Mouse (Mus musculus) hindbrain, embryonic 14.5 days (tissue): ENCODE results near the gene Man1a. TPM values are rescaled to one million over a fixed set of nuclear protein-coding genes. Genes with fewer than 3 reads are reported as not detected.

Source experiments
- ATAC-seq: fragments of 200-750 bp; cut with Nextera tagmentation; 2 replicates; pipeline ENCODE4 v1.8.0; 2017; ENCODE audit warnings: moderate number of reproducible peaks, mild to moderate bottlenecking, moderate TSS enrichment, moderate library complexity; ENCODE audit not compliant: low FRiP score
- DNase-seq: peaks from one replicate; pipeline ENCODE4 v3.0.0-alpha.2; 2015; ENCODE audit warnings: low spot score
- H3K27ac ChIP-seq: fragments of 300-500 bp; sonication (generic); 2 replicates; pipeline ENCODE4 v1.5.1; 2014; ENCODE audit warnings: mild to moderate bottlenecking, moderate library complexity
- H3K27me3 ChIP-seq: fragments of 300-500 bp; sonication (generic); 2 replicates; pipeline ENCODE4 v1.6.1; 2014; ENCODE audit warnings: mild to moderate bottlenecking, low read length, mixed read lengths; ENCODE audit not compliant: control insufficient read depth, insufficient read depth
- H3K36me3 ChIP-seq: fragments of 300-500 bp; sonication (generic); replicated peaks from 2 replicates; pipeline ENCODE4 v1.6.1; 2014; ENCODE audit not compliant: control insufficient read depth, insufficient read depth
- H3K4me1 ChIP-seq: fragments of 300-500 bp; sonication (generic); replicated peaks from 2 replicates; pipeline ENCODE4 v1.6.1; 2014; ENCODE audit warnings: antibody characterized with exemption, low read length, mixed read lengths; ENCODE audit not compliant: control insufficient read depth, insufficient read depth
- H3K4me2 ChIP-seq: fragments of 300-500 bp; sonication (generic); replicated peaks from 2 replicates; pipeline ENCODE4 v1.6.1; 2014; ENCODE audit warnings: mild to moderate bottlenecking, moderate library complexity
- H3K4me3 ChIP-seq: fragments of 300-500 bp; sonication (generic); replicated peaks from 2 replicates; pipeline ENCODE4 v1.5.1; 2014; ENCODE audit warnings: mild to moderate bottlenecking, low read length
- H3K9ac ChIP-seq: fragments of 300-500 bp; sonication (generic); 2 replicates; pipeline ENCODE4 v1.6.1; 2014
- H3K9me3 ChIP-seq: fragments of 300-500 bp; sonication (generic); 2 replicates; pipeline ENCODE4 v1.6.1; 2016; ENCODE audit warnings: low read length; ENCODE audit not compliant: control insufficient read depth
- WGBS: fragments of 180-500 bp; shearing (Covaris S2); extraction: QIAGEN DNeasy Blood & Tissue Kit; methylation state at CpG from one replicate; pipeline ENCODE4 v1.1.7; 2014; 5-methylcytosine and 5-hydroxymethylcytosine counted together
- polyA plus RNA-seq: library from polyadenylated mRNA; unstranded; fragments of >200 nt; fragmentation: Nextera tagmentation; extraction: Ambion mirVana; gene quantifications from 2 replicates; pipeline ENCODE4 v1.2.1, GENCODE M21; 2014

Gene Man1a
- polyA plus RNA-seq, 1 experiment from 2014 or later = 7.9 TPM

GRCm38 (mm10) chr10:54006868-54007267 lies 69.5 kb downstream of the Man1a start:
- DNase-seq (no peak), ATAC-seq (no peak)
- Histone ChIP-seq H3K36me3 (no peaks in the 10 kb centered on the region), H3K4me3 (no peak overlapping the region), H3K27ac (no peak overlapping the region), H3K4me2 (no peak overlapping the region), H3K27me3 (no peaks in the 10 kb centered on the region), H3K4me1 (no peaks in the 10 kb centered on the region), H3K9ac (no peak overlapping the region), H3K9me3 (no peaks in the 10 kb centered on the region)
- 79% methylated on average over 3 of the region's 3 CpGs for WGBS

- no peak for DNase-seq
- Histone ChIP-seq H3K4me2 (no peak overlapping the region), H3K9me3 (no peaks in the 10 kb centered on the region), H3K27me3 (no peaks in the 10 kb centered on the region), H3K4me3 (no peak overlapping the region), H3K4me1 (no peaks in the 10 kb centered on the region), H3K9ac (no peak overlapping the region), H3K27ac (no peak overlapping the region), H3K36me3 (no peaks in the 10 kb centered on the region)
- no peak for ATAC-seq
- 97% methylated on average over 2 of the region's 2 CpGs for WGBS
These were observed 70.6 kb downstream of the Man1a start for GRCm38 (mm10) chr10:54005847-54006246.

- H3K4me1 ChIP-seq = no peaks in the 10 kb centered on the region
- no peak overlapping the region for H3K4me3 ChIP-seq
- no peaks in the 10 kb centered on the region for H3K36me3 ChIP-seq
- ATAC-seq (no peak), DNase-seq (no peak)
- H3K9me3 ChIP-seq = no peaks in the 10 kb centered on the region
- H3K27ac ChIP-seq = no peak overlapping the region
- no peak overlapping the region for H3K4me2 ChIP-seq
- H3K27me3 ChIP-seq = no peaks in the 10 kb centered on the region
- no peak overlapping the region for H3K9ac ChIP-seq
- 91% methylated on average over 2 of the region's 2 CpGs for WGBS
These were observed 73.5 kb downstream of the Man1a start for GRCm38 (mm10) chr10:54002936-54003335.

- H3K9me3 ChIP-seq = no peaks in the 10 kb centered on the region
- DNase-seq (no peak), ATAC-seq (no peak)
- H3K36me3 ChIP-seq = no peaks in the 10 kb centered on the region
- H3K4me1 ChIP-seq = no peaks in the 10 kb centered on the region
- no peak overlapping the region for H3K4me3 ChIP-seq
- H3K9ac ChIP-seq = no peak overlapping the region
- WGBS = 96% methylated on average over 13 of the region's 13 CpGs
- no peaks in the 10 kb centered on the region for H3K27me3 ChIP-seq
- H3K27ac ChIP-seq = no peak overlapping the region
- no peak overlapping the region for H3K4me2 ChIP-seq
These were observed 79.1 kb downstream of the Man1a start for GRCm38 (mm10) chr10:53997301-53997700.

- Histone ChIP-seq H3K36me3 (no peaks in the 10 kb centered on the region), H3K4me2 (no peak overlapping the region), H3K9ac (no peak overlapping the region), H3K4me1 (no peaks in the 10 kb centered on the region), H3K4me3 (no peak overlapping the region), H3K9me3 (no peaks in the 10 kb centered on the region), H3K27me3 (no peaks in the 10 kb centered on the region), H3K27ac (no peak overlapping the region)
- ATAC-seq (no peak), DNase-seq (no peak)
These were observed 80.2 kb downstream of the Man1a start for GRCm38 (mm10) chr10:53996216-53996615.

- Histone ChIP-seq H3K9me3 (no peaks in the 10 kb centered on the region), H3K9ac (no peak overlapping the region), H3K4me2 (no peak overlapping the region), H3K36me3 (no peaks in the 10 kb centered on the region), H3K4me3 (no peak overlapping the region), H3K27ac (no peak overlapping the region), H3K27me3 (no peaks in the 10 kb centered on the region), H3K4me1 (no peaks in the 10 kb centered on the region)
- DNase-seq = no peak
- WGBS = 87% methylated on average over 3 of the region's 3 CpGs
- ATAC-seq = no peak
These were observed 81.8 kb downstream of the Man1a start for GRCm38 (mm10) chr10:53994591-53994990.

GRCm38 (mm10) chr10:53990434-53990833 lies 86.0 kb downstream of the Man1a start:
- WGBS = 93% methylated on average over 4 of the region's 4 CpGs
- no peak for DNase-seq
- ATAC-seq = no peak
- Histone ChIP-seq H3K27me3 (no peaks in the 10 kb centered on the region), H3K9ac (no peak overlapping the region), H3K36me3 (no peaks in the 10 kb centered on the region), H3K9me3 (no peaks in the 10 kb centered on the region), H3K4me2 (no peak overlapping the region), H3K4me1 (no peaks in the 10 kb centered on the region), H3K27ac (no peak overlapping the region), H3K4me3 (no peak overlapping the region)

GRCm38 (mm10) chr10:53984894-53985293 lies 91.5 kb downstream of the Man1a start:
- Histone ChIP-seq H3K4me1 (no peaks in the 10 kb centered on the region), H3K4me2 (no peak overlapping the region), H3K9me3 (no peaks in the 10 kb centered on the region), H3K4me3 (no peak overlapping the region), H3K27ac (no peak overlapping the region), H3K27me3 (no peaks in the 10 kb centered on the region), H3K36me3 (no peaks in the 10 kb centered on the region), H3K9ac (no peak overlapping the region)
- 98% methylated on average over 5 of the region's 5 CpGs for WGBS
- DNase-seq (no peak), ATAC-seq (no peak)

- DNase-seq = no peak
These were observed 92.3 kb downstream of the Man1a start for GRCm38 (mm10) chr10:53984086-53984485.

GRCm38 (mm10) chr10:53978647-53979046 lies 97.8 kb downstream of the Man1a start:
- no peak overlapping the region for H3K4me3 ChIP-seq
- H3K27me3 ChIP-seq = no peaks in the 10 kb centered on the region
- H3K4me1 ChIP-seq = no peaks in the 10 kb centered on the region
- WGBS = 95% methylated on average over 1 of the region's 1 CpGs
- no peak overlapping the region for H3K9ac ChIP-seq
- no peaks in the 10 kb centered on the region for H3K36me3 ChIP-seq
- H3K4me2 ChIP-seq = no peak overlapping the region
- H3K9me3 ChIP-seq = no peaks in the 10 kb centered on the region
- ATAC-seq (no peak), DNase-seq (no peak)
- H3K27ac ChIP-seq = no peak overlapping the region

More at GRCm38 (mm10) chr10:53984086-53984485, 92.3 kb downstream of the Man1a start:
- H3K27ac ChIP-seq = no peak overlapping the region
- WGBS = 30% methylated on average over 3 of the region's 3 CpGs
- no peaks in the 10 kb centered on the region for H3K27me3 ChIP-seq
- H3K4me2 ChIP-seq = no peak overlapping the region
- H3K4me3 ChIP-seq = no peak overlapping the region
- H3K9ac ChIP-seq = no peak overlapping the region
- H3K9me3 ChIP-seq = no peaks in the 10 kb centered on the region
- no peaks in the 10 kb centered on the region for H3K36me3 ChIP-seq
- no peaks in the 10 kb centered on the region for H3K4me1 ChIP-seq
- ATAC-seq = peak; percentile 57; the same call in 1 of the 2 replicates
